Mouse (Mus musculus) bone marrow, adult 2 months (tissue): Measurements from ENCODE around the gene Dusp2.
A peak's percentile ranks its signal among the peaks of the same experiment; 100 is the strongest.

Source experiments
- CTCF ChIP-seq: fragments of 200-500 bp; IDR thresholded peaks from 2 replicates; pipeline ENCODE4 v1.5.1; 2011; ENCODE audit warnings: low read length, control low read depth; ENCODE audit not compliant: control insufficient read depth, insufficient read depth
- POLR2A ChIP-seq: fragments of 200-500 bp; IDR thresholded peaks from 2 replicates; pipeline ENCODE4 v1.6.1; 2011; ENCODE audit warnings: low read depth, mild to moderate bottlenecking, control low read depth, low read length, borderline replicate concordance; ENCODE audit not compliant: control insufficient read depth

- TF ChIP-seq CTCF, result peak; percentile 56; the same call in 1 of the 2 replicates
- TF ChIP-seq POLR2A, result no peak
Measured at GRCm38 (mm10) chr2:127375759-127376341, 39.9 kb downstream of the Dusp2 start.
